In the genomic region with DNA sequence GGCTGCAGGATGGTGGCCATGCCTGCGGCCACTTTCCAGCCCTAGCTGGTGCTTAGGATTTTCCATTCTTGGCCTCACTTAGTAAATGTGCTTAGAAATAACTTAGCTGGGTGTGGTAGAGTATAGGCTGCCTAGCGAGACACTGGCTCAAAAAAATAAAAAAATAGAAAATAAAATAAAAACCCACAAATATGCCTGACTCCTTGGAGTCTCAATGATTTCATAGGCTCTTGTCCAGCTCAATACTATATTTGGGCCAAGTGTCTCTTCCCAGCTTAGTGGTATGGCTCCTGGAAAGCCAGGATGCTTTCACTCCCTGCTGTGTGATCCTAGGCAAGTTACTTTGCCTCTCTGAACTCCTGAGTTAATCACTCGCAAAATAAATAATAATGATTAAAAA, we compare ENCODE assay signal across 14 mouse cellular contexts.
"Had no signal": no experiment of that assay in that cellular context is flagged by ENCODE, and none has a peak within 500 bp of the region (broad histone marks: within the 10 kb centered on the region; RNA-seq: fewer than 3 reads in every experiment).

No protein-coding gene starts in this region.

- H3K27me3 ChIP-seq: neural tube, embryonic 12.5 days had no signal

- H3K4me2 ChIP-seq: liver, embryonic 13.5 days; neural tube, embryonic 12.5 days had no signal

- H3K27ac ChIP-seq: liver, embryonic 13.5 days; midbrain, embryonic 10.5 days; neural tube, embryonic 12.5 days had no signal

- DNase-seq: kidney, adult 11 months; kidney, adult 9 months; kidney, postnatal 10 days; left cerebral cortex, postnatal 4 days; liver; liver, embryonic 13.5 days; liver, postnatal 0 days; lung, postnatal 14 days; midbrain, embryonic 14.5 days; spleen, adult 18-20 months; thymus, adult 18-20 months; thymus, postnatal 14 days had no signal

- H3K36me3 ChIP-seq: liver, embryonic 13.5 days; midbrain, embryonic 10.5 days; neural tube, embryonic 12.5 days had no signal

- H3K9ac ChIP-seq: liver, embryonic 13.5 days; liver, postnatal 0 days; neural tube, embryonic 12.5 days had no signal

- ATAC-seq: liver, postnatal 0 days had no signal

- H3K9me3 ChIP-seq: liver, embryonic 13.5 days; midbrain, embryonic 10.5 days; neural tube, embryonic 12.5 days had no signal

- H3K4me3 ChIP-seq: liver, embryonic 13.5 days; midbrain, embryonic 10.5 days; neural tube, embryonic 12.5 days had no signal
